Mouse (Mus musculus): ENCODE measurements around the gene St3gal2.
A peak's percentile ranks its signal among the peaks of the same experiment; 100 is the strongest.
"Not testable (repeated sequence)": the region's sequence is repeated elsewhere in the genome, so short reads cannot be mapped to it uniquely, and the experiment has no call there.

The St3gal2 gene

GRCm38 (mm10) chr8:110919341-110920031, at the start of gene St3gal2:
Gene St3gal2, plus strand, starts transcription at chr8:110919922.
- peak; percentile 87 to 97 for DNase-seq

- DNase-seq = no peak
These were observed 49.2 kb upstream of the St3gal2 start for GRCm38 (mm10) chr8:110870501-110870900.

- DNase-seq = no peak
These were observed 41.9 kb upstream of the St3gal2 start for GRCm38 (mm10) chr8:110877862-110878261.

GRCm38 (mm10) chr8:110881741-110882310, 37.9 kb upstream of the St3gal2 start:
- DNase-seq = peak; percentile 85 to 87

GRCm38 (mm10) chr8:110883824-110884223, 35.9 kb upstream of the St3gal2 start:
- DNase-seq = peak; percentile 73 to 78

- no peak for DNase-seq
These were observed 33.1 kb upstream of the St3gal2 start for GRCm38 (mm10) chr8:110886634-110887033.

- DNase-seq = peak; percentile 51 to 68
These were observed 32.2 kb upstream of the St3gal2 start for GRCm38 (mm10) chr8:110887551-110887950.

- peak; percentile 85 to 90 for DNase-seq
These were observed 31.3 kb upstream of the St3gal2 start for GRCm38 (mm10) chr8:110888441-110888840.

GRCm38 (mm10) chr8:110888860-110889259, 30.9 kb upstream of the St3gal2 start:
- peak; percentile 77 to 80 for DNase-seq

- DNase-seq = no peak
These were observed 29.7 kb upstream of the St3gal2 start for GRCm38 (mm10) chr8:110889904-110890470.

GRCm38 (mm10) chr8:110892040-110892439, 27.7 kb upstream of the St3gal2 start:
- no peak for DNase-seq

- DNase-seq = peak; percentile 68 to 83
These were observed 26.8 kb upstream of the St3gal2 start for GRCm38 (mm10) chr8:110892913-110893312.

- no peak for DNase-seq
These were observed 24.9 kb upstream of the St3gal2 start for GRCm38 (mm10) chr8:110894851-110895250.

- DNase-seq = no peak
These were observed 24.5 kb upstream of the St3gal2 start for GRCm38 (mm10) chr8:110895254-110895653.

GRCm38 (mm10) chr8:110895812-110896211, 23.9 kb upstream of the St3gal2 start:
- no peak for DNase-seq

- DNase-seq = no peak
These were observed 22.2 kb upstream of the St3gal2 start for GRCm38 (mm10) chr8:110897495-110897894.

- no peak for DNase-seq
These were observed 18.7 kb upstream of the St3gal2 start for GRCm38 (mm10) chr8:110901056-110901455.

GRCm38 (mm10) chr8:110901839-110902578, 17.7 kb upstream of the St3gal2 start, which contains the start of gene Fuk:
Gene Fuk, minus strand, starts transcription at chr8:110902488.
- DNase-seq = peak; percentile 88 to 90

GRCm38 (mm10) chr8:110902579-110902965, 17.1 kb upstream of the St3gal2 start:
- DNase-seq = no peak

GRCm38 (mm10) chr8:110905404-110905803, 14.3 kb upstream of the St3gal2 start:
- DNase-seq = no peak

GRCm38 (mm10) chr8:110906682-110907081, 13.0 kb upstream of the St3gal2 start:
- no peak for DNase-seq

- DNase-seq = not testable (repeated sequence)
These were observed 9.9 kb upstream of the St3gal2 start for GRCm38 (mm10) chr8:110909850-110910249.
